Mouse (Mus musculus) heart, adult 10 weeks (tissue): Measurements from ENCODE around the gene Fhad1. TPM values are rescaled to one million over a fixed set of nuclear protein-coding genes. Genes with fewer than 3 reads are reported as not detected.

Experiments
- polyA plus RNA-seq: library from polyadenylated mRNA; stranded (reverse); fragments of 350-450 nt; fragmentation: Illumina TruSeq; extraction: RNeasy Lipid Tissue Mini Kit (QIAGEN cat#74804); gene quantifications from one replicate; pipeline ENCODE4 v1.2.3, GENCODE M21; 2014; ENCODE audit warnings: low read depth, low replicate concordance

Gene Fhad1
- 0.52 TPM for polyA plus RNA-seq

GRCm38 (mm10) chr4:142014659-142015608 is at the start of gene Fhad1:
Gene Fhad1 (minus strand): TSS chr4:142015082.

GRCm38 (mm10) chr4:141874601-141875460 is 140.1 kb downstream of the Fhad1 start, which contains the start of gene Efhd2:
Gene Efhd2 (minus strand): TSS chr4:141874920.

GRCm38 (mm10) chr4:141845999-141846398 is 168.9 kb downstream of the Fhad1 start, which contains the start of gene Ctrc:
Gene Ctrc (minus strand): TSS chr4:141846359.

Other genes starting within 250 kb of the Fhad1 start
- 18.2 TPM for gene Dnajc16, start 224.2 kb downstream of the Fhad1 start, polyA plus RNA-seq
- gene Casp9, start 221.5 kb downstream of the Fhad1 start, polyA plus RNA-seq, result 8.9 TPM
- not detected for gene Cela2a, start 188.9 kb downstream of the Fhad1 start, polyA plus RNA-seq
- not detected for gene Ctrc, start 168.7 kb downstream of the Fhad1 start, polyA plus RNA-seq
- gene Efhd2, start 140.2 kb downstream of the Fhad1 start, polyA plus RNA-seq, result 24.5 TPM
- 7.1 TPM for gene Tmem51, start 69.2 kb upstream of the Fhad1 start, polyA plus RNA-seq
- gene Kazn, start 224.3 kb upstream of the Fhad1 start, polyA plus RNA-seq, result 2.4 TPM